In genomic region chr3:90294064-90294440, GRCm38 (mm10) we compare ENCODE assay signal across 8 mouse cellular contexts. TPM values are rescaled to one million over a fixed set of nuclear protein-coding genes. Genes with fewer than 3 reads are reported as not detected.
A peak's percentile ranks its signal among the peaks of the same experiment; 100 is the strongest.
DNase-seq lines count a peak whose midpoint lies in the region; ATAC-seq and TF ChIP-seq lines count a peak whose summit lies in the region.

No protein-coding gene starts in this region.

- H3K27ac ChIP-seq in embryonic facial prominence, embryonic 10.5 days (replicated peaks), result peak overlapping the region; percentile 99

- H3K27me3 ChIP-seq in embryonic facial prominence, embryonic 10.5 days (replicated peaks; ENCODE audit: low read depth, poor library complexity, severe bottlenecking), result no peaks in the 10 kb centered on the region
- no peaks in the 10 kb centered on the region for H3K27me3 ChIP-seq in myocyte (ENCODE audit: control insufficient read depth, insufficient read depth, insufficient read length)

- no peak for TF ChIP-seq POLR2A in myocyte (IDR thresholded peaks at IDR 0.05; ENCODE audit: insufficient read length, low read depth)

- WGBS in embryonic facial prominence, embryonic 10.5 days, result 3% methylated on average over 11 of the region's 11 CpGs

- ATAC-seq in granulocyte monocyte progenitor cell, adult 5-6 weeks (replicated peaks; ENCODE audit: poor library complexity, severe bottlenecking), result no peak

- H3K4me1 ChIP-seq in embryonic facial prominence, embryonic 10.5 days, result peaks cover 20% of the 10 kb centered on the region

- H3K36me3 ChIP-seq in embryonic facial prominence, embryonic 10.5 days (replicated peaks), result peaks cover 32% of the 10 kb centered on the region
- no peaks in the 10 kb centered on the region for H3K36me3 ChIP-seq in myocyte (ENCODE audit: control insufficient read depth, insufficient read depth)

- H3K79me2 ChIP-seq in myocyte (ENCODE audit: control insufficient read depth, insufficient read depth), result peaks cover 56% of the 10 kb centered on the region

- peak overlapping the region; percentile 87 for H3K4me3 ChIP-seq in embryonic facial prominence, embryonic 10.5 days
- H3K4me3 ChIP-seq in myocyte, result peak overlapping the region; percentile 90

- H3K4me2 ChIP-seq in myocyte (ENCODE audit: low read depth), result peak overlapping the region; percentile 89

- DNase-seq in adrenal gland, postnatal 10 days, result peak; percentile 18
- no peak for DNase-seq in adrenal gland, postnatal 14 days
- peak; percentile 51 for DNase-seq in 3T3-L1 (ENCODE audit: low read depth, low spot score)
- DNase-seq in embryonic facial prominence, embryonic 10.5 days (ENCODE audit: low spot score), result no peak
- peak; percentile 52 for DNase-seq in induced T-regulatory cell, adult 2 months (ENCODE audit: low read depth)
- no peak for DNase-seq in left cerebral cortex, adult 18-20 months (ENCODE audit: low spot score in 2 of 2)

- H3K9me3 ChIP-seq in embryonic facial prominence, embryonic 10.5 days, result no peaks in the 10 kb centered on the region

- peak overlapping the region; percentile 77 for H3ac ChIP-seq in myocyte (ENCODE audit: control insufficient read depth, insufficient read length)

TF ChIP-seq in myocyte, 11 proteins besides CTCF, POLR2A, EP300 and RAD21:
- TF ChIP-seq POLR2AphosphoS2 (IDR thresholded peaks at IDR 0.05; ENCODE audit: insufficient read length, low read depth) (no peak), SRF (IDR thresholded peaks at IDR 0.05; ENCODE audit: control insufficient read depth, insufficient read length, low read depth) (no peak), TCF12 (IDR thresholded peaks at IDR 0.05; ENCODE audit: insufficient read depth, poor library complexity, severe bottlenecking) (no peak)
TF ChIP-seq in myocyte: peak in this region for 0.

RNA-seq across cellular contexts. Expression of gene Gatad2b, which starts 1.1 kb away (rescaled TPM):
- total RNA-seq in adrenal gland, postnatal 10 days (2021), result 10 to 100 TPM; 55.5 to 65.9 TPM
- 66.4 and 76.6 TPM in 2 replicates for total RNA-seq in adrenal gland, postnatal 14 days (2021)
- polyA plus RNA-seq in embryonic facial prominence, embryonic 10.5 days (2016; fragmentation: Nextera tagmentation; extraction: Ambion mirVana), result 13.6 and 15.7 TPM in 2 replicates
- 14.7 TPM for polyA plus RNA-seq in myocyte (2012; fragmentation: generic; extraction: Trizol)
- total RNA-seq in left cerebral cortex, adult 18-20 months (2021), result 10 to 100 TPM; 86.6 to 91.2 TPM
- total RNA-seq in granulocyte monocyte progenitor cell, adult 5-6 weeks (2014; fragmentation: Nextera tagmentation), result 68.7 and 83.6 TPM in 2 replicates
- total RNA-seq in granulocyte monocyte progenitor cell, adult 5-6 weeks (2017), result 19.4 and 19.9 TPM in 2 replicates

RNA-seq across cellular contexts. Expression of gene Dennd4b, which starts 29.1 kb away (rescaled TPM):
- 10 to 100 TPM in 1 of 2 experiments, 1 to 10 TPM in 1; 8.5 to 17.0 TPM for total RNA-seq in adrenal gland, postnatal 10 days (2021)
- total RNA-seq in adrenal gland, postnatal 14 days (2021), result 6.9 and 12.3 TPM in 2 replicates
- polyA plus RNA-seq in embryonic facial prominence, embryonic 10.5 days (2016; fragmentation: Nextera tagmentation; extraction: Ambion mirVana), result 4.3 and 5.3 TPM in 2 replicates
- polyA plus RNA-seq in myocyte (2012; fragmentation: generic; extraction: Trizol), result 6.6 TPM
- total RNA-seq in left cerebral cortex, adult 18-20 months (2021), result 10 to 100 TPM; 33.4 to 37.2 TPM
- 28.1 and 37.5 TPM in 2 replicates for total RNA-seq in granulocyte monocyte progenitor cell, adult 5-6 weeks (2014; fragmentation: Nextera tagmentation)
- total RNA-seq in granulocyte monocyte progenitor cell, adult 5-6 weeks (2017), result 13.6 and 16.5 TPM in 2 replicates

RNA-seq across cellular contexts. Expression of gene Crtc2, which starts 40.1 kb away (rescaled TPM):
- total RNA-seq in adrenal gland, postnatal 10 days (2021), result 10 to 100 TPM; 36.1 to 47.7 TPM
- total RNA-seq in adrenal gland, postnatal 14 days (2021), result 37.5 and 51.7 TPM in 2 replicates
- 26.1 and 26.8 TPM in 2 replicates for polyA plus RNA-seq in embryonic facial prominence, embryonic 10.5 days (2016; fragmentation: Nextera tagmentation; extraction: Ambion mirVana)
- polyA plus RNA-seq in myocyte (2012; fragmentation: generic; extraction: Trizol), result 19.9 TPM
- 10 to 100 TPM; 35.4 to 38.8 TPM for total RNA-seq in left cerebral cortex, adult 18-20 months (2021)
- total RNA-seq in granulocyte monocyte progenitor cell, adult 5-6 weeks (2014; fragmentation: Nextera tagmentation), result 48.1 and 49.5 TPM in 2 replicates
- total RNA-seq in granulocyte monocyte progenitor cell, adult 5-6 weeks (2017), result 10.1 and 11.4 TPM in 2 replicates

RNA-seq across cellular contexts. Expression of gene Slc39a1, which starts 46.1 kb away (rescaled TPM):
- 100 to 1,000 TPM; 114 to 118 TPM for total RNA-seq in adrenal gland, postnatal 10 days (2021)
- 106 and 108 TPM in 2 replicates for total RNA-seq in adrenal gland, postnatal 14 days (2021)
- 60.9 and 64.2 TPM in 2 replicates for polyA plus RNA-seq in embryonic facial prominence, embryonic 10.5 days (2016; fragmentation: Nextera tagmentation; extraction: Ambion mirVana)
- 111 TPM for polyA plus RNA-seq in myocyte (2012; fragmentation: generic; extraction: Trizol)
- 10 to 100 TPM; 43.0 to 43.4 TPM for total RNA-seq in left cerebral cortex, adult 18-20 months (2021)
- total RNA-seq in granulocyte monocyte progenitor cell, adult 5-6 weeks (2014; fragmentation: Nextera tagmentation), result 26.6 and 35.3 TPM in 2 replicates
- 36.4 and 36.6 TPM in 2 replicates for total RNA-seq in granulocyte monocyte progenitor cell, adult 5-6 weeks (2017)

RNA-seq across cellular contexts. Expression of gene Creb3l4, which starts 50.7 kb away (rescaled TPM):
- under 1 TPM; 0.36 to 0.55 TPM for total RNA-seq in adrenal gland, postnatal 10 days (2021)
- 0.33 and 0.38 TPM in 2 replicates for total RNA-seq in adrenal gland, postnatal 14 days (2021)
- 4.2 and 6.1 TPM in 2 replicates for polyA plus RNA-seq in embryonic facial prominence, embryonic 10.5 days (2016; fragmentation: Nextera tagmentation; extraction: Ambion mirVana)
- 0.22 TPM for polyA plus RNA-seq in myocyte (2012; fragmentation: generic; extraction: Trizol)
- under 1 TPM in 1 of 2 experiments, not detected in 1; 0.40 TPM for total RNA-seq in left cerebral cortex, adult 18-20 months (2021)
- total RNA-seq in granulocyte monocyte progenitor cell, adult 5-6 weeks (2014; fragmentation: Nextera tagmentation), result not detected in 2 replicates
- total RNA-seq in granulocyte monocyte progenitor cell, adult 5-6 weeks (2017), result not detected in 2 replicates

Comparison
In these comparisons a context has a peak if more than half of its experiments do, and no peak if none do; other contexts are left out.
1. DNase-seq: peak in adrenal gland, postnatal 10 days (single experiment), 3T3-L1 (single experiment) and induced T-regulatory cell, adult 2 months (single experiment); none in adrenal gland, postnatal 14 days (single experiment), embryonic facial prominence, embryonic 10.5 days (single experiment) and left cerebral cortex, adult 18-20 months (0 of 2).